Mouse (Mus musculus) bone marrow macrophage, adult 2 months (primary cell): ENCODE measurements around the gene Btg4. TPM values are rescaled to one million over a fixed set of nuclear protein-coding genes. Genes with fewer than 3 reads are reported as not detected.

Source experiments
- H3K27ac ChIP-seq: 2 replicates; pipeline ENCODE4 v1.5.1; 2012; ENCODE audit warnings: low read depth, low read length; ENCODE audit not compliant: insufficient read depth
- H3K4me1 ChIP-seq: 2 replicates; pipeline ENCODE4 v1.6.1; 2012; ENCODE audit warnings: low read length; ENCODE audit not compliant: control insufficient read depth, insufficient read depth
- H3K4me3 ChIP-seq: 2 replicates; pipeline ENCODE4 v1.5.1; 2012; ENCODE audit warnings: mild to moderate bottlenecking, low read length, moderate library complexity; ENCODE audit not compliant: insufficient read depth
- CTCF ChIP-seq: IDR thresholded peaks from 2 replicates; pipeline ENCODE4 v1.5.1; 2012; ENCODE audit warnings: low read depth, mild to moderate bottlenecking, low read length, moderate library complexity
- POLR2A ChIP-seq: IDR thresholded peaks from 2 replicates; pipeline ENCODE4 v1.6.1; 2012; ENCODE audit warnings: mild to moderate bottlenecking, low read depth, low read length, borderline replicate concordance
- polyA plus RNA-seq: library from polyadenylated mRNA; stranded (reverse); fragments of >200 nt; gene quantifications from 2 replicates; pipeline ENCODE4 v1.2.4, GENCODE M21; 2012; ENCODE audit not compliant: missing spikeins, insufficient read depth, insufficient read length

Gene Btg4
- polyA plus RNA-seq, 1 experiment: not detected

- no peak overlapping the region; the same call in 1 of the 2 replicates for H3K27ac ChIP-seq
Measured at GRCm38 (mm10) chr9:51076300-51076978, 15.7 kb downstream of the Btg4 start.

DNA sequence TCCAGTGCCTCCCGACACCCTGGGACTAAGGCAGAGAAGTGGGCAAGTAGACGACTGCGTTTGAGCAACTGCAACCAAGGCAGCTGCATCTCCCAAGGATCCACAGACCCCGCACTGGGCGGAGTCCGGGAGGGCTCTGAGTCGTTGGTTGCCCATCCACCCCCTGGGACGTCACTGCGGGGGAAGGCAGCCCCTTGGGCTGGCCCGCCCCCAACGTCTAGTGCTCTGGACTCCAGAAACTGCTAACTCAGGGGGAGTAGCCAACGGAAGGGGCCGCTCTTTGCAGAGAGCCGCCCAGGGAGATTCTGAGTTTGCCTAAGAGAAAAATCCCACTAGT is 16.2 kb downstream of the Btg4 start, which contains the start of gene Layn:
Gene Layn (minus strand): TSS at position 116 of the 337 bp plus-strand sequence.
- Histone ChIP-seq H3K4me1 (peaks cover 8% of the 10 kb centered on the region), H3K27ac (no peak within 1 kb of the TSS; the same call in 1 of the 2 replicates), H3K4me3 (peak within 1 kb of the TSS; percentile 69)
- TF ChIP-seq POLR2A: no peak
- no peak for TF ChIP-seq CTCF

More at GRCm38 (mm10) chr9:51076300-51076978, 15.7 kb downstream of the Btg4 start:
- peaks cover 8% of the 10 kb centered on the region for H3K4me1 ChIP-seq
- TF ChIP-seq CTCF (no peak), POLR2A (no peak)
- peak overlapping the region; percentile 69 for H3K4me3 ChIP-seq

DNA sequence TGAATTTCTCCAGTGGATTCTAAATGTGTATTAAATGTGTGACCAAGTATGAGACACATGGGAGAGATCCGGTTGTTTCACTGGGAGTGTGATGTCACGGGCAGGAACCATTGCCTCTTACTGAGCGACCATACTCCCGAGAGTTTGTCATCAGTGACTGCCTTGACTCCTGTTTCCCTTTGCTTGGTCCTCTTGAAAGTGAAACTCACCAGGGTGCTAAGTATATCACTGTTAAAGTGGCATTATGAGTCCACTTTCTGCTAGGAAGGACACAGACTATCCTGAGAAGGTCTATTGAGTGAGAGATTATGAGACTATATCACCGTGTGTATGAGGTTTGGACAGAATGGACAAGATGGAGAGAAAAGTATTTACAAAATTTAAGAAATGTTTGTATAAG is 20.9 kb downstream of the Btg4 start:
- H3K4me1 ChIP-seq: peaks cover 4% of the 10 kb centered on the region
- H3K4me3 ChIP-seq: no peak overlapping the region
- TF ChIP-seq POLR2A (no peak), CTCF (no peak)
- H3K27ac ChIP-seq: no peak overlapping the region

GRCm38 (mm10) chr9:51093697-51094096 is 33.0 kb downstream of the Btg4 start:
- TF ChIP-seq POLR2A: no peak
- TF ChIP-seq CTCF: no peak
- Histone ChIP-seq H3K4me3 (no peak overlapping the region), H3K27ac (no peak overlapping the region), H3K4me1 (no peaks in the 10 kb centered on the region)

- no peaks in the 10 kb centered on the region for H3K4me1 ChIP-seq
- TF ChIP-seq CTCF: no peak
- no peak overlapping the region for H3K27ac ChIP-seq
- H3K4me3 ChIP-seq: no peak overlapping the region
Measured at GRCm38 (mm10) chr9:51096306-51096705, 35.6 kb downstream of the Btg4 start.

DNA sequence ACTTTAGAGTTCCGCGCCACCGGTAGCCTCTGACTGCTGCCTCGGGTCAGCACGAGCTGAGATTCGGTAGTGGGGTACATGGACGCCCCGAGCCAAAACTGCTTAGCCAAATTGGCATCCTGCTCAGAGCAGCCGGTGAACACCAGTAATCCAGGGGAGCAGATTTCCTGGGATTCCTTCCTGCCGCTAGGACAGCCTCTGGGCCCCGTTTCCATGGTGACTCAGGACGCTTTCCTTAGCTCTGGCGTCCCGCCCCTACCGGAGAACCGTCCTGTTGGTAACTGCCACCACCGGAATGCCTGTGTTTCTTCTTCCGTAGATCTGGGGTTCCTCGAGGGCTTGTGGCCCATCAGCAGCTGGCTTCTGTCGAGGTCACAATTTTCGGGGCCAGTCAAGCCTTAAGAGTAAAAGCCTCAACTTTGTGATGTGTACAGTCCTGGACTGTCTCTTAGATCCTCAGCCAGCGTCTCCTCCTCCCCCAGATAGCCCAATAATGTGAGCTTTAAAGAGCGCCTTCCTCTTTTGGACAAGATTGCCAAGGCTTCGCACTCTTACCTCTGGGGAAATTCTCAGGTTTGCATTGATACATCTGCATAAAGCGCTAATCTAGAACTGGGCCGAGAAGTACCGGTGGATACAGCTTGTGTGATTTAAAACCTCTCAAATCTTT is 41.2 kb downstream of the Btg4 start, which contains the start of gene 4833427G06Rik:
Gene 4833427G06Rik (minus strand): TSS at position 323 of the 670 bp plus-strand sequence.
- H3K27ac ChIP-seq: no peak within 1 kb of the TSS
- TF ChIP-seq POLR2A (no peak), CTCF (no peak)
- peaks cover 5% of the 10 kb centered on the region; the same call in 1 of the 2 replicates for H3K4me1 ChIP-seq
- H3K4me3 ChIP-seq: peak within 1 kb of the TSS; percentile 56

GRCm38 (mm10) chr9:51102963-51103807 is 42.5 kb downstream of the Btg4 start:
- TF ChIP-seq POLR2A (no peak), CTCF (no peak)
- peak overlapping the region; percentile 56 for H3K4me3 ChIP-seq
- H3K4me1 ChIP-seq: peaks cover 5% of the 10 kb centered on the region; the same call in 1 of the 2 replicates
- H3K27ac ChIP-seq: no peak overlapping the region

- TF ChIP-seq CTCF (no peak), POLR2A (no peak)
- peaks cover 5% of the 10 kb centered on the region; the same call in 1 of the 2 replicates for H3K4me1 ChIP-seq
- no peak overlapping the region for H3K27ac ChIP-seq
- H3K4me3 ChIP-seq: peak overlapping the region; percentile 56
Measured at GRCm38 (mm10) chr9:51103808-51104514, 43.3 kb downstream of the Btg4 start.

DNA sequence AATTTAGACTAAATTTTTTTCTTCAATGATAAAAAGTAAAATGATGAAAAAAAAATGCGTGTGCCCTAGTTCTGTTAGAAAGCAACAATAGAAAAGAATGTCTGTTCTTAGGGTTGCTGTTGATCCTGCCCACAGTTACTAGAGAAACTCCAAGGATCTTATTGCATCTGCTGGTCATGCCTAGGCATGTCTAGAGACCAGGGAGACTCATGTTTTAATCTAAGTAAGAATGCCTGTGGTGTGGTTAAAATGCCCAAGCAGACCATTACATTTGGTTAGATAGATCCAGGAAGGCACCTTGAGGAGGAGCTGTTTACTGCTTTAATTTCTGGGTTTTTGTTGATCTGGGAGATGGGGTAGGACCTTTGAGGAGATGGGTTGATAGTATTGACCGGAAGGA is 45.0 kb downstream of the Btg4 start:
- peaks cover 5% of the 10 kb centered on the region; the same call in 1 of the 2 replicates for H3K4me1 ChIP-seq
- no peak overlapping the region for H3K27ac ChIP-seq
- TF ChIP-seq POLR2A (no peak), CTCF (no peak)
- no peak overlapping the region for H3K4me3 ChIP-seq
